Mouse (Mus musculus): ENCODE measurements around the gene Hoxc5.

Gene Hoxc5

GRCm38 (mm10) chr15:102967511-102968397 lies 511 bp downstream of the Hoxc5 start:
- DNase-seq (ENCODE audit: low spot score in 2 of 2): no peak

DNA sequence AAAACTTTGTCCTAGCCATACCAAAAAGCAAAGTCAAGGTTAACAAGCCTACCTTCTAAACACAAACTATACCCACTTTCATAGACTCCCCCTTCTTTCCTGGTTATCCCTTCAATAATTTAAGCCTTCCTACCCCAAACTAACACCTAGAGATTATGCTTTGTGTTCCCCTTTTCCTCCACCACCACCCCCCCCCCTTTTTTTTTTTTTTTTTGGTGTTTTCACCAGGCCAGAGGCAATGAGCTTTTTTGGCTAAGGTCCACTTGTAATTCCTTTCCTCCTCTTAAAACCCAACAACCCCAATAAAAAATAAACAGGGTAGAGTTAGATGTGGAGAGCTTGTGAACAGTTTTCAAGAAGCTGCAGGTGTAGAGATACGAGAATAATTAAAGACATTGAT lies 2.1 kb downstream of the Hoxc5 start:
- DNase-seq (ENCODE audit: low spot score in 2 of 2): no peak

- no peak for DNase-seq (ENCODE audit: low spot score in 2 of 2)
Observed at GRCm38 (mm10) chr15:102970740-102971139, 3.5 kb downstream of the Hoxc5 start.

GRCm38 (mm10) chr15:102972254-102972653 lies 5.0 kb downstream of the Hoxc5 start:
- no peak for DNase-seq (ENCODE audit: low spot score in 2 of 2)

DNA sequence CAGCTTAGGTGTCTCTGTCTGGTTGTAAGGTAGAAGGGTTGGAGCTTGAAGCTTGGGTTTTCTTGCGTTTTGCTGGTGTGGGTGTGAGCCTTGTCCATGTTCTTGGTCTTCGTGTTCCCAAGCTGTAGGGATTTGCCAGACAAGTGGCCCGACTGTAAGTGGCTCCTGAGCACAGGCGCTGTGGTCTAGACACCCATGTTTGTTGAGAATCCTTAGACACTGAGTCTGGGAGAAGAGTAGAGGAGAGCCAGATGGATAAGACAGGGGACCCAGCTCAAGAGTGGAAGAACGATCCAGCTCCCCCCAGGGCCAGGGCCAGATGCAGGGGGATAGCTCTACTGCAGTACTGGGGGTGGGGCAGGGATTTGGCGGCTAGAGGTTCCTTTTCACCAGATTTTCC lies 5.5 kb downstream of the Hoxc5 start:
- DNase-seq (ENCODE audit: low spot score in 2 of 2): no peak

DNA sequence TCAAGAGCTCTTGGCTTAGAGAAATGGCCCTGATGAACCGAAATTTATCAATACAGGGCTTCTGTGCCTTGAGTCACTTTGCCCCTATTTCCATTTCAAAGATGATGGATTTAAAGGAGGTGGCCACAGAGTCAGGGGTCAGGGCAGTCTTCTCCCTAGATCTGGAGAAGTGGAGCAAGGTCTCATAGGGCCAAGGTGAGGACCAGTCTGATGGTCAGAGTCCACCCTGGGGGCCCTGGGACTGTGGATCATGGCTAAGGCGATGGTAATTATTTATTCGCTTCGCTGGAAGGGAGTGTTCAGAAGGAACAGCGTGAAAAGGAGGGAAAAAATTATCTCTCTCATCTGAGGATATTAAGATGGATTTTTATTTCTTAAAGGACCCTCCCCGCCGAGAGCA lies 7.8 kb downstream of the Hoxc5 start:
- DNase-seq (ENCODE audit: low spot score in 2 of 2): no peak

GRCm38 (mm10) chr15:102975688-102976111 lies 8.5 kb downstream of the Hoxc5 start:
- DNase-seq (ENCODE audit: low spot score in 2 of 2): no peak

GRCm38 (mm10) chr15:102976171-102976570 lies 8.9 kb downstream of the Hoxc5 start, which contains the start of gene Hoxc9:
Hoxc9 (plus strand) TSS chr15:102976439.
- DNase-seq (ENCODE audit: low spot score in 2 of 2): no peak

GRCm38 (mm10) chr15:102976631-102977422 lies 9.6 kb downstream of the Hoxc5 start:
- no peak for DNase-seq (ENCODE audit: low spot score in 2 of 2)

GRCm38 (mm10) chr15:102977423-102977974 lies 10.3 kb downstream of the Hoxc5 start:
- DNase-seq (ENCODE audit: low spot score in 2 of 2): no peak

DNA sequence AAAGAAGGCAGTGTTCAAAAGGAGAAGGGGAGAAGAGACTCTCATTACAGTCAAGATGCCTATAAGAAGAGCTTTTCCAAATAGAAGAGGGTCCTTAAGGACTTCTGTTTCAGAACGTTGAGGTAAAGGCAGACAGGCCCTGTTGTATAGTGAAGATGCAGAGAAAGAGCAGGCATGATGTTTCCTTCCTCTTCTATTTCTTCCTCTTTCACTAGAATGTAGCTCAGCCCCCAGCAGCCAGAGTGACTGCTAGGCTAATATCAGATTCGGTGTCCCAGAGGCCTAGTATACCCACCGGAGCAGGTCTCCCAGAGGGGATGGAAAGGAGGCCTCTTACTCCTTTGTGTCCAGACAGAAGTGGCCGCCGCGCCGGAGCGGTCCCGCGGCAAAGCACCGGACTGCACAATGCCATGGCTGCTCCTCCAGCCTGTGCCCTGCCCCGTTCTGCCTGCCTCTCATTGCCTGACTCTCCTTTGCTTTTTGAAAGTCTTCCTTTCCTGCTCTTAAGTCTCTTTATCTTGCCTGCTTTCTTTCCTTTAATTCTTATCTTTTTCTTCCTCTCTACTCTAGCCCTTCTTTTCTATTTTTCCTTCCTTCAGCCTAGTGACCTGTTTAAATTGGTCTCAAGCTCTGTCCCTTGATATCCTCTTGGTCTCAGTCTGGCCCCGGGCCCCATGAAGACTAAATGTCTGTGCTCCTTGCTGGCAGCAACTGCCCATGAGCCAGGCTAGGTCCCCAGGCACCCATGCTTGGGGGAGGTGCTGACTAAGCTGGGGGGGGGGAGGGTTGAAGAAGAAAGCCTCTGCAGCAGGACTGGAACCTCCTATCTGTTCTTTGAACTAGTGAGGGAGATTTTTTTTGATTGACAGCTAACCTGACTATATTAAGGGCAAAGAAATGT lies 11.6 kb downstream of the Hoxc5 start:
- DNase-seq (ENCODE audit: low spot score in 2 of 2): no peak

GRCm38 (mm10) chr15:102979936-102980335 lies 12.7 kb downstream of the Hoxc5 start:
- DNase-seq (ENCODE audit: low spot score in 2 of 2): no peak

- no peak for DNase-seq (ENCODE audit: low spot score in 2 of 2)
Observed at GRCm38 (mm10) chr15:102980352-102980751, 13.1 kb downstream of the Hoxc5 start.

DNA sequence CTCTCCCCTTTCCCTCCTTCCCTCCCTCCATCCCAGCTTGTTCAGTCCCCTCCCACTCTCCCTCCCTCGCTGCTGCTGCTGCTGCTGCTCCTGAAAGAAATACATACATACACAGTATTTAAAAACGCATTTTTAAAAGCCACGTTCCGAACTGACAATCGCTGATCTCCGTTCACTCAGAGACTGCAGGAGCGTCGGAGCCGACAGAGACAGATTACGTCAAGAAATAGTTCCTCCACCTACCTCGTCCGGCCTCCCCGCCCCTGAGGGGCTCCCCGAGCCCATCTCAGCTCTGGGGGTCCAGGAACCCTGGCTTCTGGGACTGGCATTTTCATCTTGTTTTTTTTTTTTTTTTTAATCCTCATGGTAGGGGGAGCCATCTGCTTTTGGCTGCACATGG lies 13.7 kb downstream of the Hoxc5 start:
- DNase-seq (ENCODE audit: low spot score in 2 of 2): no peak

DNA sequence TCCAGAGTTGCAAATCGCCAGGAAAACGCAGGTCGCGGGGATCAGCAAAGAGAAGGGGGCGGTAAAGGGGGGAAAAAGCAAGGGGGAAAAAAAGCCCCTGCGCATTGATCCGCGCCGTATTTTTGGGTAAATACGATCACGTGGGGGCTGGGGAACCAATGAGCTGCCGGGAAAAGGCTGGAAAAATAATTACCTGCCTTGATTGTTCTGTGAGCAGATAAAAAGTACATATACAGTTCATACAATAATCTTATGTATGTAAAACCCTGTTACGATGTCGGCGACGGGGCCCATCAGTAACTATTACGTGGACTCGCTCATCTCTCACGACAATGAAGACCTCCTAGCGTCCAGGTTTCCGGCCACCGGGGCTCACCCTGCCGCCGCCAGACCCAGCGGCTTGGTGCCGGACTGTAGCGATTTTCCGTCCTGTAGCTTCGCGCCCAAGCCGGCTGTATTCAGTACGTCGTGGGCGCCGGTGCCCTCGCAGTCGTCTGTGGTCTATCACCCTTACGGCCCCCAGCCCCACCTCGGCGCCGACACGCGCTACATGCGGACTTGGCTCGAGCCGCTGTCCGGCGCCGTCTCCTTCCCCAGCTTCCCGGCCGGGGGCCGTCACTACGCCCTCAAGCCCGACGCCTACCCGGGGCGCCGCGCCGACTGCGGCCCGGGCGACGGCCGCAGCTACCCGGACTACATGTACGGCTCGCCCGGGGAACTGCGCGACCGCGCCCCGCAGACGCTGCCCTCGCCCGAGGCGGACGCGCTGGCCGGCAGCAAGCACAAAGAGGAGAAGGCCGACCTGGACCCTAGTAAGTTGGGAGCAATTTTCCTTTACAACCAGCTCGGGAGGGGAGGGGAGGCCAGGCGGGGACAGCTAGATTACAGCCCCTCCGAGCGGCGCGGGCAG lies 14.4 kb downstream of the Hoxc5 start:
- no peak for DNase-seq (ENCODE audit: low spot score in 2 of 2)

- no peak for DNase-seq (ENCODE audit: low spot score in 2 of 2)
Observed at GRCm38 (mm10) chr15:102983716-102984115, 16.5 kb downstream of the Hoxc5 start.

DNA sequence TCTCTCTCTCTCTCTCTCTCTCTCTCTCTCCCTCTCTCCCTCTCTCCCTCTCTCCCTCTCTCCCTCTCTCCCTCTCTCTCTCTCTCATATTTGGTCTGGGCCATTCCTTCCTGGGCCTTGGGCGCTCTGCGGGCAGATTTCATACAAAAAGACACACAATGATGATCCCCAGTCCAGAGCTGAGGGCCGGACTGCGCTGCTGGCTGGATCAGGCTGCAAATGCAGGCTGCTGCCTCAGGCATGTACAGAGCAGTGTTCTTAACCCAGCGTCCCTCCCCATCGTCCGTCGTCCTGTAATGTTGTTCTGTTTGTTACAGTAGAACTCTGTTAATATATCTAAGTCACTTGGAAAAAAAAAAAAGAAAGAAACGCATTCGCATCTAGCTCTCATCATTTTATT lies 17.3 kb downstream of the Hoxc5 start:
- no peak for DNase-seq (ENCODE audit: low spot score in 2 of 2)

- no peak for DNase-seq (ENCODE audit: low spot score in 2 of 2)
Observed at GRCm38 (mm10) chr15:102984925-102985324, 17.7 kb downstream of the Hoxc5 start.

DNA sequence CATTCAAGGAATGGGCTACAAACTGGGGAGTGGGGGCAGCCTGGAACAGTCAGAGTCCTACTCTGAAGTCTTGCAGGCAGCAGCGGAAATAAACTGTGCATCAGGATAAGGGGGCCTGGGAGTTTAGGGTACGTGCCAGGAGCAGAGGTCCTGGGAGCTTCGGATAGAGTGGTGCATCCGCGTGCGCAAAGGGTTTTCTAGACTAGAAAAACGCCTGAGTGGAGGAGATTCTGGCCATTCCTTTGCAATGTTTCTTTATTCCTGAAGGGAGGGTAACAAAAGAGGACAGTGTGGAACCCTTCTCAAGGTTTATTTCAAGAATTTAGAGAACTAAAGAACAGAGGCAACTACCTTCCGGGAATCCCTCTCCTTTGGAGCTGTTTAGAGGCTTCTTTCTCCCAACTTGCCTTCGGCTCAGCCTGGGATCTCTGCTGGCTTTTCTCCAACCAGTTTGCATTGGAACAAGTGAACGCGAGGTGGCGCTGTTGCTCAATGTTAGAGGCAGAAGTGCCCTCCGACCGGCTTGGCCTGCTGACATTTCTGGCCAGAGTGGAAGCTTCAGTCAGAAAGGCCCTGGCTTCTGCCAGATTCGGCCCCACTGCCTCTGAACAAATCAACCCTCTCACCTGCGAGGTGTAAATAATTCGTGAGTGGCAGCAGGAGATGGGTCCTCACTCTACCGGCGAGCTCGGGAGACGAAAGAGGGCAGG lies 20.0 kb downstream of the Hoxc5 start:
- peak; percentile 76 to 85 for DNase-seq (ENCODE audit: low spot score in 2 of 2)

GRCm38 (mm10) chr15:102988078-102988477 lies 20.8 kb downstream of the Hoxc5 start:
- no peak for DNase-seq (ENCODE audit: low spot score in 2 of 2)
